Mouse (Mus musculus) C2C12 (cell line): Measurements from ENCODE around the gene Eapp.

Experiments used
- CEBPB ChIP-seq: IDR thresholded peaks from one replicate; pipeline ENCODE4 v1.6.1; 2011; ENCODE audit warnings: low read depth, mild to moderate bottlenecking, control low read depth, moderate library complexity
- CTCF ChIP-seq: IDR thresholded peaks from one replicate; pipeline ENCODE4 v1.5.1; 2011; ENCODE audit not compliant: control insufficient read depth, insufficient read depth, insufficient read length
- MYOG ChIP-seq: IDR thresholded peaks from one replicate; pipeline ENCODE4 v1.6.1; 2011; ENCODE audit not compliant: control insufficient read depth, insufficient read length; ENCODE audit errors: extremely low read depth
- USF1 ChIP-seq: IDR thresholded peaks from one replicate; pipeline ENCODE4 v1.6.1; 2011; ENCODE audit warnings: low read depth, mild to moderate bottlenecking, control low read depth, moderate library complexity

- TF ChIP-seq CTCF: no peak
- no peak for TF ChIP-seq MYOG
- TF ChIP-seq CEBPB: no peak
- TF ChIP-seq USF1: no peak
Observed at GRCm38 (mm10) chr12:54621942-54622341, 73.8 kb downstream of the Eapp start.
